Mouse (Mus musculus): Measurements from ENCODE around the gene Cpeb4. TPM values are rescaled to one million over a fixed set of nuclear protein-coding genes. Genes with fewer than 3 reads are reported as not detected.

Gene Cpeb4
- polyA plus RNA-seq, 1 experiment from 2014 or later, result 6.2 TPM

DNA sequence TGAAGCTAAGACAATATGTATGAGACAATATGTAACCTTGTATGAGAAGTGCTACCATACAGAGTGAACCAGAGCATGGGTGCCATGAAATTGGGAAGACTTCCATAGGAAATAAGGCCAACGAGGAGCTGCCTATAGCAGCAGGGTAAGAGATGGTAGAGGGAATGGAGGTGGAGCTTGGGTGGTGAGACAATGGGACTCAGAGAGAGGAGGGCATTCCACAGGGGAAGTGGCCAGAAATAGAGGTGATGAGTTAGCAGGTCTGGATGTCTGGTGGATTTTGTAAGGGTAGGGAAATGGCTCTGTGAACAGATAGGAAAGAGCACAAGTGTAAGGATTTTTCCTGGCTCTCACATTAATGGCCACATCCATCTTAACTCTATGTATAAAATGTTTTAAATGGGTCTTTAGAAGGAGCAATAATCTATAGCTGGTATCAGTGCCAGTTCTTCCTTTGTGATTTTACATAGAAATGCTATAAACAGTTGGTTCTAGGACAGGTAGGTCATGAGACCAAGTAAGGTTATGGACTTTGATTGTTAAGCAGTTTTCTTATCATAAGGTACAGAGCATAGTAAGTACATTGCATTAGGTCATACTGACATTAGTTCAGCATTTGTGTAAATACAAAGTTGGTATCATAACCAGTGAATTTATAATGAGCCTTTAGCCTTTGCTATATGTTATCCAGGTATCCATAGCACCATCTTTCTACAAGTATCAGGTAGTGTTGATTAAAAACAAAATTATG, 30.4 kb downstream of the Cpeb4 start:
- Histone ChIP-seq H3K27ac (replicated peaks) (peak overlapping the region; percentile 95), H3K4me3 (no peak overlapping the region), H3K27me3 (replicated peaks) (no peaks in the 10 kb centered on the region), H3K36me3 (0 out of 2 replicates have a peak, but pooled peaks cover 4% of the 10 kb centered on the region), H3K4me1 (peaks cover 70% of the 10 kb centered on the region), H3K9me3 (no peaks in the 10 kb centered on the region), H3K9ac (no peak overlapping the region), H3K4me2 (peak overlapping the region; percentile 58; the same call in 1 of the 2 replicates)
- no peak for ATAC-seq (ENCODE audit: extremely low read depth, insufficient number of reproducible peaks, low FRiP score, low TSS enrichment)
- WGBS, result 34% methylated on average over 1 of the region's 1 CpGs

DNA sequence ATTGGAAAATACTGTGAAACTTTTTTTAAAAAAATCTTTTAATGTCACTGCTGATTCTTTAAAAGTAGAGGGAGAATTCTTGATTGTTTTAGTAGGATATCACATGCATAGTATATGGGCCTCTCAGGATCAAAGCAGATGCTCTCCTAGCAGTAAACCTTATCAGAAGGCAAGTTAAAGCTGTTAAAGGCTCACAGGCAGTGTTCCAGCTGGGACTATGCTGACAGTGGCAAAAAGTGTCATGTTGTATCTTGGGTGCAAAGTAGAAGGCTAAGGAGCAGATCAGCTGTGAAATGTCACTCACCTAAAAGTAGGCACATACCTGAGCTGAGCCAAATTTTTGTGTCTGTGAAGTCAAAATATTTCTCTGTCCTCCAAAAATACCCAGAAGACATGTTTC, 34.5 kb downstream of the Cpeb4 start:
- Histone ChIP-seq H3K9ac (no peak overlapping the region), H3K4me2 (no peak overlapping the region), H3K4me3 (no peak overlapping the region), H3K9me3 (no peaks in the 10 kb centered on the region), H3K36me3 (no peaks in the 10 kb centered on the region), H3K4me1 (peaks cover 42% of the 10 kb centered on the region), H3K27ac (replicated peaks) (peak overlapping the region; percentile 25), H3K27me3 (replicated peaks) (no peaks in the 10 kb centered on the region)
- no peak for ATAC-seq (ENCODE audit: extremely low read depth, insufficient number of reproducible peaks, low FRiP score, low TSS enrichment)

DNA sequence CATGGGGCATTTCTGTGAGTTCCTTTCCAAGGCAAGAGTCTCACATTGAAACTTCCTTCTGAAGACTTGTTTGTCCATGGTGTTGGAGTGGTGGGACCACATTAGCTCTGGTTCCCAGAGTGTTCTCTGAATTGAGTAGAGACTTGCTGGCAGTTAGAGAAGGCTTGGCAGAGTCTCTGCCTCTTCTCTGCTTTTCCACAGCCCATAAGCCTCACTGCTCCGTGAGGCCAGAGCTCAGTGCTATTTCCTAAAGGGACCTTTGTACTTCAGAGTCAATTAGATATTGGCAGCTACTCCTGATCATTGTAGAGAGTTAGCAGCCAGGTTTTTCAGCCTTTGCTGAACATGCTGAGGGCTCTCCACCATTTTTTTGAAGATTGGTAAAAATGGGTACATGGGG, 35.6 kb downstream of the Cpeb4 start:
- H3K4me1 ChIP-seq, result peaks cover 30% of the 10 kb centered on the region
- H3K27ac ChIP-seq (replicated peaks), result peak overlapping the region; percentile 64
- H3K9me3 ChIP-seq, result no peaks in the 10 kb centered on the region
- H3K4me3 ChIP-seq, result no peak overlapping the region
- H3K36me3 ChIP-seq, result no peaks in the 10 kb centered on the region
- H3K27me3 ChIP-seq (replicated peaks), result no peaks in the 10 kb centered on the region
- no peak overlapping the region for H3K4me2 ChIP-seq
- no peak overlapping the region for H3K9ac ChIP-seq
- no peak for ATAC-seq (ENCODE audit: extremely low read depth, insufficient number of reproducible peaks, low FRiP score, low TSS enrichment)
- WGBS, result 35% methylated on average over 1 of the region's 1 CpGs

DNA sequence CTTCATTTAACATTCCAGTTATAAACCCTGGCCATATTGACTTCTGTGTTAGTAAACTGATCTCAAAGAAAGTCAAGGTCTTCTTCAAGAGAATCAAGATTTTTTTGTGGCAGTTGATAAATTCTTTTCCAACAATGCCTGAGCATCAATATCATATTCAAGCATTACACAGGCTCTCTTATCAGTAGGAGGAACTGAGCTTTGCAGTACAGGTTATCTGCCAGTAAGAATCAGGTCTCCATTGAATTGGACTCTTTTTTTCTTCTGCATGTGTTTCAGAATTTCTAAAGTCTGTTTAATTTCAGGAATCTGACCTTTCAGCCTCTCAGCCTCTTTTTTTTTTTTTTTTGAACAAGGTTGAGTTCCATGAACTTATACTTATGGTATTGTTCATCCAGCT, 40.9 kb downstream of the Cpeb4 start:
- Histone ChIP-seq H3K9ac (no peak overlapping the region), H3K4me3 (no peak overlapping the region), H3K9me3 (no peaks in the 10 kb centered on the region), H3K27ac (replicated peaks) (0 out of 2 replicates have a peak overlapping the region, but pooled peaks have one; percentile 28), H3K27me3 (replicated peaks) (no peaks in the 10 kb centered on the region), H3K4me1 (peaks cover 17% of the 10 kb centered on the region), H3K36me3 (no peaks in the 10 kb centered on the region; the same call in 1 of the 2 replicates), H3K4me2 (no peak overlapping the region)
- no peak for ATAC-seq (ENCODE audit: extremely low read depth, insufficient number of reproducible peaks, low FRiP score, low TSS enrichment)

DNA sequence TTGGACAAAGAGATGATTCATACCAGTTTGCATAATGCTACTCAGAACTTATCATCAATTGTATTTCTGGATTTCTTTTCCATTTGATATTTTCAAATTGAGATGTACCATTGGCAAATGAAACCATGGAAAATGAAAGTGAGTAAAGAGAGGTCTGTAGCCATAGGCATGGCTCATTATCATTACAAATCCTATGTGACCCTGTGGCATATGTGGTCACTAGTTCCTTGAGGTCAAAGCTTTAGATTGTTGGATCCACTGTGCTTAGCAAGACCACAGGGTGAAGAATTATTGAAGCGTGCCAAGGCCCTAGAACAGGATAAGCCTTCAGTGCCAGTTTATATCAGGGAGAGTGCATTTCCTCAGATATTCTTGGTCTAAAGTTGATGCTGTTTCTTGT, 45.8 kb downstream of the Cpeb4 start:
- no peak overlapping the region for H3K4me2 ChIP-seq
- peaks cover 13% of the 10 kb centered on the region for H3K36me3 ChIP-seq
- no peak for ATAC-seq (ENCODE audit: extremely low read depth, insufficient number of reproducible peaks, low FRiP score, low TSS enrichment)
- H3K27ac ChIP-seq (replicated peaks), result no peak overlapping the region
- no peak overlapping the region for H3K9ac ChIP-seq
- H3K4me1 ChIP-seq, result peaks cover 13% of the 10 kb centered on the region
- H3K27me3 ChIP-seq (replicated peaks), result no peaks in the 10 kb centered on the region
- H3K4me3 ChIP-seq, result no peak overlapping the region
- WGBS, result 93% methylated on average over 1 of the region's 1 CpGs
- H3K9me3 ChIP-seq, result no peaks in the 10 kb centered on the region

DNA sequence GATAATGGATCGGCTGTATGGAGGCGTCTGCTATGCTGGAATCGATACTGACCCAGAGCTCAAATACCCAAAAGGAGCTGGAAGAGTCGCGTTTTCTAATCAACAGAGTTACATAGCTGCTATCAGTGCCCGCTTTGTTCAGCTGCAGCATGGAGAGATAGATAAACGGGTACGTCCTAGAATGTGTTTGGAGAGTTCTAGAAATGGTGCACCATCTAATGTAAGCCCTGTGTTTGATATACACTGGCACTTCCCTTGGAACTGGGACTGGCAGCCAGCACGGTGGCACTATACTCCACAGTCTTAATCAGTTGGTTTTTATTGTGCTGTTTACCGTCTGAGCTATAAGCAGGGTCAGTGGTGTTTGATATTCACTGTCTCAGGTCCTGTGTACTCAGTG, 58.0 kb downstream of the Cpeb4 start:
- Histone ChIP-seq H3K4me2 (no peak overlapping the region), H3K27me3 (replicated peaks) (no peaks in the 10 kb centered on the region), H3K27ac (replicated peaks) (no peak overlapping the region), H3K9me3 (no peaks in the 10 kb centered on the region), H3K36me3 (peaks cover 79% of the 10 kb centered on the region), H3K4me3 (no peak overlapping the region), H3K9ac (no peak overlapping the region), H3K4me1 (no peaks in the 10 kb centered on the region)
- no peak for ATAC-seq (ENCODE audit: extremely low read depth, insufficient number of reproducible peaks, low FRiP score, low TSS enrichment)
- 90% methylated on average over 10 of the region's 10 CpGs for WGBS

DNA sequence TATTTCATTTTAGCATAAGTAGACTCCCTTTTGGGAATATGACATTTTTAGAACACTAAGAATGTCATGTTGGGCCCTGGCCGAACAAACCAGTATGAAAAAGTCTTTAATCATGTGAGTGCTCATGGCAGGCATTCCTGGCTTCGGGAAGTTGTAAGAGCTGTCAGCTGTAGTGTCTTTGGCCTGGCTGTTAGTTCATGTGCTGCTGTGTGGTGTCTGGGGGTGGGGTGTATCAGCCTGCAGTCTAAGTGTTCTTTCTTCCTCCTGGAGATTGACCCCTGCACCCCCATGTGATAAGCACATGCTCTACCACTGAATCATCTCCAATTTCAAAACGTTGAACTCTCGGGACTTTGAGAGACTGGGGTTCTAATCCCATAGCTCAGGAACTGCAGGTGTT, 63.6 kb downstream of the Cpeb4 start:
- H3K4me2 ChIP-seq, result no peak overlapping the region
- H3K4me3 ChIP-seq, result no peak overlapping the region
- WGBS, result 18% methylated on average over 4 of the region's 4 CpGs
- peak overlapping the region; percentile 17; the same call in 1 of the 2 replicates for H3K27ac ChIP-seq (replicated peaks)
- H3K27me3 ChIP-seq (replicated peaks), result no peaks in the 10 kb centered on the region
- H3K9me3 ChIP-seq, result no peaks in the 10 kb centered on the region
- H3K36me3 ChIP-seq, result peaks cover 45% of the 10 kb centered on the region
- no peak for ATAC-seq (ENCODE audit: extremely low read depth, insufficient number of reproducible peaks, low FRiP score, low TSS enrichment)
- peaks cover 12% of the 10 kb centered on the region for H3K4me1 ChIP-seq
- H3K9ac ChIP-seq, result no peak overlapping the region

DNA sequence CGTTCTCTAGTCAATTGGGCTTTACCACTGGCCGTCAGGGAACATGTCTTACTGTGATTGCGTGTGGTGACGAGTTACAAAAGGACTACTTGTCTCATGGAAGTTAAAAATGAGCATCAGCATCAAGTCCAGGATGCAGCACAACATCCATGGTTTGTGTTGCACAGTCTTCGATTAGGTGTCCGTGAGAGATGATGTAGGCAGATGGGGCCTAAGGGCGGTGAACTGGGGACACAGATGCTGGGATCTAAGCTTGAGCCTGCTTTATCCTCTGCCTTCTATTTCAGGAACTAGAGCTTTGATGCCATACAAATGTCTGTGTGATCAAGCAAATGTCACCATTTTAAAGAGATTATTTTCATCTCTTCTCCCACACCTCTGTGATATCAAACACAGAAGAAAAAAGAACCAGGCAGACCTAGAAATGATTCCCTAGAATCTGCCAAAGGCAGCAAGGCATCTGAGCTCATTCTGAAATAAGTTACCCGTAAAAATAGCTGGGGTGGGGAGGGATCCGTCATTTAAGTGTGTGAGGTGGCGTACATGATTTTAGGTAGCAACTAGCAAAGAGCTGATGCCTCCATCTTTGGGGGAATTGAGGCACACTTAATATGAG, 65.0 kb downstream of the Cpeb4 start:
- Histone ChIP-seq H3K27me3 (replicated peaks) (no peaks in the 10 kb centered on the region), H3K4me1 (peaks cover 12% of the 10 kb centered on the region), H3K27ac (replicated peaks) (no peak overlapping the region), H3K36me3 (peaks cover 31% of the 10 kb centered on the region), H3K4me2 (no peak overlapping the region), H3K9ac (no peak overlapping the region), H3K9me3 (no peaks in the 10 kb centered on the region), H3K4me3 (no peak overlapping the region)
- WGBS, result 87% methylated on average over 10 of the region's 10 CpGs
- ATAC-seq (ENCODE audit: extremely low read depth, insufficient number of reproducible peaks, low FRiP score, low TSS enrichment), result no peak

DNA sequence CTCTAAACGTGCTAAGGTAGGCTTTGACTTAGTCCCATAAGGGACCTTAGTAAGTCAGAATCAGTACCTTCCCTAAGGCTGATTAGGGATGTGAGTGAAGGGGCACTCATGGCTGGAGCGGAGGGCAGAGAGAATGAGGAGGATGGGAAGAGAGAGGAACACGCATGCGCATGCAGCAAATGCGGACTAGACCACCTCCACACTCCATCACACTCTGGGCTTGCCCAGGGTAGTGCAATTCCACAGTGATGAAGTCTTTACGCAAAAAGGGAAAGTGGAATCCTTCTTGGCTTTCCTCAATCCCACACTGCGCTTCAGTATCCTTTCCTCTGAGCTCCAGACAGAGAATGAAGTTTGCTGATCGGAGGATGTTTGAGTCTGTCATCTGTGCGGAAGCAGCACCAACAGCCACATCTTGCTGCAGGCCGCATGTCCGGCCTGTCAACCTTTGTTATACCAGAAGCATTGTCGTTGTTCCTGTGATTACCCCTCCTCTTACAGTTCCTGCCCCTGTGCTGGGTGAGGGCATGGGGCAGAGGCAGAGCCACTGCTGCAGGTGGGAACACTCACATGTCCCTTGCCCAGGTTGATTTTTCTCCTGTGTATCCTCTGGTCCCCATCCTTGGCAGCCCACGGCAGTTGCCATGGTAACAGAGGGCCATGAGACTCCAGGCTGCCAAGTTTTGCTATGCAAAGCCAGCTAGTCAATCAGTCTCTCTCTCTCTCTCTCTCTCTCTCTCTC, 69.1 kb downstream of the Cpeb4 start:
- Histone ChIP-seq H3K27ac (replicated peaks) (no peak overlapping the region), H3K9ac (no peak overlapping the region), H3K4me3 (no peak overlapping the region), H3K4me2 (no peak overlapping the region), H3K36me3 (peaks cover 16% of the 10 kb centered on the region), H3K9me3 (peaks cover 3% of the 10 kb centered on the region; the same call in 1 of the 2 replicates), H3K27me3 (replicated peaks) (no peaks in the 10 kb centered on the region), H3K4me1 (peaks cover 6% of the 10 kb centered on the region)
- ATAC-seq (ENCODE audit: extremely low read depth, insufficient number of reproducible peaks, low FRiP score, low TSS enrichment), result no peak
- 81% methylated on average over 13 of the region's 13 CpGs for whole genome bisulfite sequencing

DNA sequence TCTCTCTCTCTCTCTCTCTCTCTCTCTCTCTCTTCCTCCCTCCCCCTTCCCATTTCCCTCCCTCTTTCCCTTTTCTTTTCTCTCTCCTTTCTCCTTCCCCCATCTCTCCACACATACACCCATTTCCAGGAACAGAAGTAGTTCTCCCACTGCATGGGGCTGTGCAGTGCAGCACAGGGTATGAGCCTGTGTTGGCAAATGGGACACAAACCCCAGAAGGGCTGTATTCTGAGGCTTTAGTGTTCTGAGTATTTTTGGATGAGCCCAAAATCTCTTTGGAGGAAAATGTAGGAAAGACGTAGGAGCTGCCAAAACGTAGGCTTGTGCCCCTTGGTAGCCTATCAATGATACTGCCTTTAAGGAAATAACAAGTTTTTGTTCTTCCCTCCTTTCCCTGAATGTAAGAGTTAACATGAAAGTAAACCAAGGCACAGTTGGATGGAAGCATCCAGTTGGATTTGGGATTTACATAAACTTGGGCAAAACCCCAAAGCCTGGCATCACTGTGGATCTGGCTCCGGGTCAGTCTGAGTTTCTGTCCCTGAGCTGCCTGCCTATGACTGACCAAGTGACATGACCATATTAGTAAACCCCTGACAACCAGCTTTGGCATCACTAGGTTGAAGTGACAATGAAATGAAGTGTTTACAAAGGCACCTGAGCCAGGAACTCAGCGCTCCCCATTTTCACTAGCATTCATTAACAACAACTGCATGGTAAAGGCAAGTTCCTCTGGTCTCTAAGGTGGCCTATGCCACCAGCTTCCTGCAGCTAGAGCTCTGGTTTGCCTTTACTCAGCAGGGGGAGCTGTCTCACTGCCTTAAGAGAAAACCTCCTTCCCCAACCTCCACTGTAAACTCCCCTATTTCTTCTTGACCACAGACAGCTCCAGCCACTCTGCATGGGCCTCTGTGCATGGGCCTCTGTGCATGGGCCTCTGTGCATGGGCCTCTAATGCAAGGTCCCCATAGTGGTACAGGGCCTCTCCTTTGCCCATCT, 69.9 kb downstream of the Cpeb4 start:
- 69% methylated on average over 4 of the region's 4 CpGs for WGBS
- no peaks in the 10 kb centered on the region; the same call in 1 of the 2 replicates for H3K4me1 ChIP-seq
- no peak overlapping the region for H3K4me2 ChIP-seq
- no peak overlapping the region for H3K4me3 ChIP-seq
- peaks cover 7% of the 10 kb centered on the region for H3K36me3 ChIP-seq
- H3K27me3 ChIP-seq (replicated peaks), result no peaks in the 10 kb centered on the region
- ATAC-seq (ENCODE audit: extremely low read depth, insufficient number of reproducible peaks, low FRiP score, low TSS enrichment), result no peak
- no peak overlapping the region for H3K9ac ChIP-seq
- H3K27ac ChIP-seq (replicated peaks), result no peak overlapping the region
- H3K9me3 ChIP-seq, result peaks cover 3% of the 10 kb centered on the region; the same call in 1 of the 2 replicates
